Mouse (Mus musculus) liver, embryonic 11.5 days (tissue): ENCODE data around the gene Olfr1245. TPM values are rescaled to one million over a fixed set of nuclear protein-coding genes. Genes with fewer than 3 reads are reported as not detected.
"Not testable (repeated sequence)": the region's sequence is repeated elsewhere in the genome, so short reads cannot be mapped to it uniquely, and the experiment has no call there.

Source experiments
- ATAC-seq: fragments of 200-750 bp; cut with Nextera tagmentation; replicated peaks from 2 replicates; pipeline ENCODE4 v1.8.0; 2017; ENCODE audit warnings: moderate number of reproducible peaks, mild to moderate bottlenecking, moderate TSS enrichment, moderate library complexity; ENCODE audit not compliant: low FRiP score
- DNase-seq: peaks from one replicate; pipeline ENCODE4 v3.0.0-alpha.2; 2017; ENCODE audit warnings: low spot score
- H3K27ac ChIP-seq: fragments of 300-500 bp; sonication (generic); 2 replicates; pipeline ENCODE4 v1.5.1; 2014; ENCODE audit warnings: mild to moderate bottlenecking, low read depth, low read length, control low read depth
- H3K27me3 ChIP-seq: fragments of 300-500 bp; sonication (generic); replicated peaks from 2 replicates; pipeline ENCODE4 v1.6.1; 2014; ENCODE audit warnings: low read length, mixed read lengths; ENCODE audit not compliant: control insufficient read depth, insufficient read depth
- H3K36me3 ChIP-seq: fragments of 300-500 bp; sonication (generic); 2 replicates; pipeline ENCODE4 v1.6.1; 2014; ENCODE audit warnings: mild to moderate bottlenecking, low read length, moderate library complexity, mixed read lengths; ENCODE audit not compliant: control insufficient read depth, insufficient read depth
- H3K4me1 ChIP-seq: fragments of 300-500 bp; sonication (generic); replicated peaks from 2 replicates; pipeline ENCODE4 v1.6.1; 2014; ENCODE audit warnings: low read length, mixed read lengths; ENCODE audit not compliant: control insufficient read depth, insufficient read depth
- H3K4me2 ChIP-seq: fragments of 300-500 bp; sonication (generic); 2 replicates; pipeline ENCODE4 v1.6.1; 2014; ENCODE audit warnings: mild to moderate bottlenecking, control low read depth, moderate library complexity
- H3K4me3 ChIP-seq: fragments of 300-500 bp; sonication (generic); 2 replicates; pipeline ENCODE4 v1.5.1; 2014; ENCODE audit warnings: low read depth, low read length, control low read depth
- H3K9ac ChIP-seq: fragments of 300-500 bp; sonication (generic); 2 replicates; pipeline ENCODE4 v1.6.1; 2014; ENCODE audit warnings: low read depth, low read length, control low read depth
- H3K9me3 ChIP-seq: fragments of 300-500 bp; sonication (generic); 2 replicates; pipeline ENCODE4 v1.6.1; 2016; ENCODE audit warnings: low read length, inconsistent platforms, mixed read lengths; ENCODE audit not compliant: control insufficient read depth
- WGBS: fragments of 180-500 bp; shearing (Covaris S2); extraction: QIAGEN DNeasy Blood & Tissue Kit; methylation state at CpG from one replicate; pipeline ENCODE4 v1.1.7; 2014; 5-methylcytosine and 5-hydroxymethylcytosine counted together
- polyA plus RNA-seq: library from polyadenylated mRNA; unstranded; fragments of >200 nt; fragmentation: Nextera tagmentation; extraction: Ambion mirVana; gene quantifications from 2 replicates; pipeline ENCODE4 v1.2.1, GENCODE M21; 2014

Gene Olfr1245
- polyA plus RNA-seq = not detected in 2 replicates

- H3K4me1 ChIP-seq = no peaks in the 10 kb centered on the region
- H3K27ac ChIP-seq = no peak within 1 kb of the TSS
- H3K4me3 ChIP-seq = no peak within 1 kb of the TSS
- H3K36me3 ChIP-seq = no peaks in the 10 kb centered on the region
- no peaks in the 10 kb centered on the region for H3K27me3 ChIP-seq
- no peak within 1 kb of the TSS for H3K4me2 ChIP-seq
- no peak within 1 kb of the TSS for H3K9ac ChIP-seq
- ATAC-seq (no peak), DNase-seq (no peak)
- WGBS = 76% methylated on average over 1 of the region's 1 CpGs
- H3K9me3 ChIP-seq = no peaks in the 10 kb centered on the region
These were observed at the start of gene Olfr1245 for GRCm38 (mm10) chr2:89578347-89578746. TSS of gene Olfr1245 (minus strand) at chr2:89578447.

GRCm38 (mm10) chr2:89618145-89618544 is 39.9 kb upstream of the Olfr1245 start, which contains the start of gene Olfr1248:
TSS of gene Olfr1248 (minus strand) at chr2:89618245.
- H3K9me3 ChIP-seq, DNase-seq, H3K27me3 ChIP-seq, H3K4me3 ChIP-seq, H3K9ac ChIP-seq, H3K27ac ChIP-seq, H3K4me2 ChIP-seq, H3K36me3 ChIP-seq, ATAC-seq, H3K4me1 ChIP-seq: not testable (repeated sequence)
- 85% methylated on average over 1 of the region's 1 CpGs for WGBS

- H3K27ac ChIP-seq = no peak within 1 kb of the TSS
- H3K9me3 ChIP-seq = no peaks in the 10 kb centered on the region
- H3K4me3 ChIP-seq = no peak within 1 kb of the TSS
- no peaks in the 10 kb centered on the region for H3K27me3 ChIP-seq
- ATAC-seq = no peak
- no peak for DNase-seq
- H3K4me1 ChIP-seq = no peaks in the 10 kb centered on the region
- no peaks in the 10 kb centered on the region for H3K36me3 ChIP-seq
- H3K9ac ChIP-seq = no peak within 1 kb of the TSS
- WGBS = 86% methylated on average over 2 of the region's 2 CpGs
- H3K4me2 ChIP-seq = no peak within 1 kb of the TSS
These were observed 35.8 kb upstream of the Olfr1245 start, which contains the start of gene Olfr1247 for GRCm38 (mm10) chr2:89614030-89614429. TSS of gene Olfr1247 (minus strand) at chr2:89614130.

- no peak for DNase-seq
These were observed 14.8 kb upstream of the Olfr1245 start, which contains the start of gene Olfr1246 for GRCm38 (mm10) chr2:89593057-89593456. TSS of gene Olfr1246 (minus strand) at chr2:89593157.

GRCm38 (mm10) chr2:89562706-89563105 is 15.5 kb downstream of the Olfr1245 start:
- ATAC-seq, H3K9me3 ChIP-seq, DNase-seq, H3K4me3 ChIP-seq, H3K36me3 ChIP-seq, H3K9ac ChIP-seq, H3K27me3 ChIP-seq, H3K4me1 ChIP-seq, H3K4me2 ChIP-seq, H3K27ac ChIP-seq: not testable (repeated sequence)
- 59% methylated on average over 2 of the region's 2 CpGs for whole genome bisulfite sequencing

More at GRCm38 (mm10) chr2:89593057-89593456, 14.8 kb upstream of the Olfr1245 start, which contains the start of gene Olfr1246:
- no peak for ATAC-seq
- no peak within 1 kb of the TSS for H3K4me2 ChIP-seq
- H3K9me3 ChIP-seq = no peaks in the 10 kb centered on the region
- no peaks in the 10 kb centered on the region for H3K27me3 ChIP-seq
- H3K4me3 ChIP-seq = no peak within 1 kb of the TSS
- H3K27ac ChIP-seq = no peak within 1 kb of the TSS
- WGBS = 66% methylated on average over 2 of the region's 2 CpGs
- H3K9ac ChIP-seq = no peak within 1 kb of the TSS
- H3K4me1 ChIP-seq = no peaks in the 10 kb centered on the region
- H3K36me3 ChIP-seq = no peaks in the 10 kb centered on the region

GRCm38 (mm10) chr2:89544516-89544915 is 33.7 kb downstream of the Olfr1245 start:
- WGBS = 60% methylated on average over 2 of the region's 2 CpGs
- no peak overlapping the region for H3K4me2 ChIP-seq
- no peak overlapping the region for H3K4me3 ChIP-seq
- no peaks in the 10 kb centered on the region for H3K9me3 ChIP-seq
- DNase-seq (no peak), ATAC-seq (no peak)
- H3K27ac ChIP-seq = no peak overlapping the region
- H3K4me1 ChIP-seq = no peaks in the 10 kb centered on the region
- H3K9ac ChIP-seq = no peak overlapping the region
- no peaks in the 10 kb centered on the region for H3K27me3 ChIP-seq
- no peaks in the 10 kb centered on the region for H3K36me3 ChIP-seq

GRCm38 (mm10) chr2:89539923-89540322 is 38.3 kb downstream of the Olfr1245 start:
- Histone ChIP-seq H3K9me3 (no peaks in the 10 kb centered on the region), H3K4me2 (no peak overlapping the region), H3K4me3 (no peak overlapping the region), H3K36me3 (no peaks in the 10 kb centered on the region), H3K4me1 (no peaks in the 10 kb centered on the region), H3K9ac (no peak overlapping the region), H3K27me3 (no peaks in the 10 kb centered on the region), H3K27ac (no peak overlapping the region)
- 54% methylated on average over 1 of the region's 1 CpGs for WGBS
- ATAC-seq (no peak), DNase-seq (no peak)

GRCm38 (mm10) chr2:89531387-89531786 is 46.9 kb downstream of the Olfr1245 start, which contains the start of gene Olfr1243:
TSS of gene Olfr1243 (minus strand) at chr2:89531487.
- H3K27ac ChIP-seq = no peak within 1 kb of the TSS
- H3K4me3 ChIP-seq = no peak within 1 kb of the TSS
- H3K36me3 ChIP-seq = no peaks in the 10 kb centered on the region
- H3K4me1 ChIP-seq = no peaks in the 10 kb centered on the region
- WGBS = 75% methylated on average over 1 of the region's 1 CpGs
- no peaks in the 10 kb centered on the region for H3K9me3 ChIP-seq
- H3K27me3 ChIP-seq = no peaks in the 10 kb centered on the region
- H3K9ac ChIP-seq = no peak within 1 kb of the TSS
- ATAC-seq (no peak), DNase-seq (no peak)
- H3K4me2 ChIP-seq = no peak within 1 kb of the TSS
